Mouse (Mus musculus) small intestine, adult 2 months (tissue): ENCODE measurements around the gene Ptpn14.

ENCODE experiments used
- CTCF ChIP-seq: fragments of 200-500 bp; IDR thresholded peaks from 2 replicates; pipeline ENCODE4 v1.5.1; 2012; ENCODE audit warnings: low read depth, mild to moderate bottlenecking, control low read depth, inconsistent platforms, low read length, moderate library complexity, mixed read lengths; ENCODE audit not compliant: insufficient replicate concordance, insufficient read length; ENCODE audit errors: extremely low read depth
- POLR2A ChIP-seq: fragments of 200-500 bp; IDR thresholded peaks from 2 replicates; pipeline ENCODE4 v1.6.1; 2012; ENCODE audit warnings: low read depth, mild to moderate bottlenecking, control low read depth, inconsistent platforms, low read length, moderate library complexity

GRCm38 (mm10) chr1:189695321-189695720 lies 32.7 kb upstream of the Ptpn14 start:
- TF ChIP-seq POLR2A = no peak
- no peak for TF ChIP-seq CTCF
